Mouse (Mus musculus) liver, adult 2 months (tissue): ENCODE results near the gene Rasgrp2. TPM values are rescaled to one million over a fixed set of nuclear protein-coding genes. Genes with fewer than 3 reads are reported as not detected.

Source experiments
- DNase-seq: peaks from one replicate; pipeline ENCODE4 v3.0.0-alpha.2; 2011; ENCODE audit warnings: low read depth, low spot score; ENCODE audit errors: extremely low read depth
- H3K27ac ChIP-seq: fragments of 200-500 bp; replicated peaks from 2 replicates; pipeline ENCODE4 v1.5.1; 2012; ENCODE audit warnings: low read depth, mild to moderate bottlenecking, control low read depth, inconsistent platforms, low read length; ENCODE audit not compliant: insufficient read depth
- H3K27me3 ChIP-seq: fragments of 200-500 bp; 2 replicates; pipeline ENCODE4 v1.6.1; 2012; ENCODE audit warnings: mild to moderate bottlenecking, moderate library complexity, low read length, inconsistent platforms; ENCODE audit not compliant: control insufficient read depth, insufficient read depth
- H3K36me3 ChIP-seq: fragments of 200-500 bp; 2 replicates; pipeline ENCODE4 v1.6.1; 2012; ENCODE audit warnings: low read length, inconsistent platforms; ENCODE audit not compliant: control insufficient read depth, insufficient read depth
- H3K4me1 ChIP-seq: fragments of 200-500 bp; 2 replicates; pipeline ENCODE4 v1.6.1; 2011; ENCODE audit warnings: low read length; ENCODE audit not compliant: control insufficient read depth, insufficient read depth
- H3K4me3 ChIP-seq: fragments of 200-500 bp; 2 replicates; pipeline ENCODE4 v1.5.1; 2011; ENCODE audit warnings: low read depth, mild to moderate bottlenecking, control low read depth, low read length, moderate library complexity; ENCODE audit not compliant: insufficient read depth
- H3K79me2 ChIP-seq: fragments of 200-500 bp; 2 replicates; pipeline ENCODE4 v1.6.1; 2012; ENCODE audit warnings: inconsistent platforms, mild to moderate bottlenecking, low read length, moderate library complexity; ENCODE audit not compliant: control insufficient read depth, insufficient read depth
- H3K9ac ChIP-seq: fragments of 200-500 bp; 2 replicates; pipeline ENCODE4 v1.6.1; 2012; ENCODE audit warnings: low read depth, mild to moderate bottlenecking, control low read depth, inconsistent platforms, low read length
- CTCF ChIP-seq: fragments of 200-500 bp; IDR thresholded peaks from 2 replicates; pipeline ENCODE4 v1.5.1; 2011; ENCODE audit warnings: low read depth, low read length, control low read depth
- POLR2A ChIP-seq: fragments of 200-500 bp; IDR thresholded peaks from 2 replicates; pipeline ENCODE4 v1.6.1; 2011; ENCODE audit warnings: low read length, control low read depth; ENCODE audit not compliant: insufficient read depth; ENCODE audit errors: extremely low read depth
- WGBS: fragments of 180-500 bp; shearing (Covaris S2); methylation state at CpG from one replicate; pipeline ENCODE4 v1.1.7; 2018; 5-methylcytosine and 5-hydroxymethylcytosine counted together
- polyA plus RNA-seq: library from polyadenylated mRNA; depleted of rRNA; stranded (reverse); fragments of >200 nt; gene quantifications from 2 replicates; pipeline ENCODE4 v1.2.3, GENCODE M21; 2012
- total RNA-seq: library from RNA; depleted of rRNA; stranded (reverse); fragments of >200 nt; gene quantifications from 2 replicates; pipeline ENCODE4 v1.2.3, GENCODE M21; 2014

The Rasgrp2 gene
- total and polyA plus RNA-seq, 2 experiments = 19.9 to 39.5 TPM

- 49% methylated on average over 7 of the region's 7 CpGs for WGBS
- TF ChIP-seq POLR2A = no peak
- H3K36me3 ChIP-seq = no peaks in the 10 kb centered on the region
- no peaks in the 10 kb centered on the region for H3K4me1 ChIP-seq
- H3K27me3 ChIP-seq = no peaks in the 10 kb centered on the region
- H3K27ac ChIP-seq = no peak within 1 kb of the TSS
- no peak within 1 kb of the TSS for H3K9ac ChIP-seq
- H3K79me2 ChIP-seq = no peaks in the 10 kb centered on the region
- H3K4me3 ChIP-seq = peak within 1 kb of the TSS; percentile 3; the same call in 1 of the 2 replicates
- no peak for DNase-seq
Observed at GRCm38 (mm10) chr19:6384128-6384527, 15.0 kb upstream of the Rasgrp2 start, which contains the start of gene Pygm. Pygm (plus strand) TSS chr19:6384399.

DNA sequence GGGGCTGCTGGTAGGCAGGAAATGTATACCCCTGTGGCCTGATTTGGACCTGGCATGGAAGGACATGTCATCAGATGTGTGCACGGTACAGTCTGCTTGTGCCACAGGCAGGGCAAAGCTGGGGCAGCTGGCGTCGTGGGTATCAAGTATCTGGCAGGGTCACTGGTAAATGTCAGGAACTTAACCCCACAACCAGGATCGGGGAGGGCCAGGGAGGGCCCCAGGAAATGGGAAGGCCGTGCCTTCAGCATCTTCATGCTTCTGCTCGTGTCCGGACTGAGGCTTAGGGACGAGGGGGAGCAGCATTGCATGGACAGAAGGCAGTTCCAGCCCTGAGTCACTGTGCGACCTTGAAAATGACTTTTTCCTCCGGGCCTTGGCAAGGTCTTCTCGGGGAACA is 14.2 kb upstream of the Rasgrp2 start:
- H3K4me1 ChIP-seq = no peaks in the 10 kb centered on the region
- no peak overlapping the region for H3K4me3 ChIP-seq
- whole genome bisulfite sequencing = 81% methylated on average over 11 of the region's 11 CpGs
- no peaks in the 10 kb centered on the region for H3K36me3 ChIP-seq
- TF ChIP-seq POLR2A (no peak), CTCF (no peak)
- no peak for DNase-seq
- no peaks in the 10 kb centered on the region for H3K27me3 ChIP-seq
- H3K9ac ChIP-seq = no peak overlapping the region
- H3K79me2 ChIP-seq = no peaks in the 10 kb centered on the region
- no peak overlapping the region for H3K27ac ChIP-seq

GRCm38 (mm10) chr19:6385419-6385818 is 13.7 kb upstream of the Rasgrp2 start:
- DNase-seq = no peak
- 85% methylated on average over 5 of the region's 5 CpGs for WGBS
- H3K9ac ChIP-seq = no peak overlapping the region
- no peak overlapping the region for H3K4me3 ChIP-seq
- H3K79me2 ChIP-seq = no peaks in the 10 kb centered on the region
- no peaks in the 10 kb centered on the region for H3K36me3 ChIP-seq
- no peak for TF ChIP-seq CTCF
- no peak for TF ChIP-seq POLR2A
- H3K27me3 ChIP-seq = no peaks in the 10 kb centered on the region
- no peaks in the 10 kb centered on the region for H3K4me1 ChIP-seq
- no peak overlapping the region for H3K27ac ChIP-seq

DNA sequence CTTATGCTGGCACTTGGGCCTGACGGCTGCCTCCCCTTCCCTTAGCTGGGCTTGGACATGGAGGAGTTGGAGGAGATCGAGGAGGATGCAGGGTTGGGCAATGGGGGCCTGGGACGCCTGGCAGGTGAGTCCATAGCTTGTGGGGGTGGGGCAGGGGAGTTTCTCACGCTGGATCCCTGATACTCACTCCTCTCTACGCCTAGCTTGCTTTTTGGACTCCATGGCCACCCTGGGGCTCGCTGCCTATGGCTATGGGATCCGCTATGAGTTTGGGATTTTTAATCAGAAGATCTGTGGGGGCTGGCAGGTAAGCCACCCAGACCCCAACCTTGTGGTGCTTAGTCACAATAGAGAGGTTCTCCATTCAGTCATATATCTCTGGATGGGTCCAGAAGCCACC is 13.3 kb upstream of the Rasgrp2 start:
- Histone ChIP-seq H3K36me3 (no peaks in the 10 kb centered on the region), H3K79me2 (no peaks in the 10 kb centered on the region), H3K27me3 (no peaks in the 10 kb centered on the region), H3K4me3 (no peak overlapping the region), H3K9ac (no peak overlapping the region), H3K27ac (no peak overlapping the region), H3K4me1 (no peaks in the 10 kb centered on the region)
- DNase-seq = no peak
- 79% methylated on average over 7 of the region's 7 CpGs for WGBS
- TF ChIP-seq POLR2A (no peak), CTCF (no peak)

DNA sequence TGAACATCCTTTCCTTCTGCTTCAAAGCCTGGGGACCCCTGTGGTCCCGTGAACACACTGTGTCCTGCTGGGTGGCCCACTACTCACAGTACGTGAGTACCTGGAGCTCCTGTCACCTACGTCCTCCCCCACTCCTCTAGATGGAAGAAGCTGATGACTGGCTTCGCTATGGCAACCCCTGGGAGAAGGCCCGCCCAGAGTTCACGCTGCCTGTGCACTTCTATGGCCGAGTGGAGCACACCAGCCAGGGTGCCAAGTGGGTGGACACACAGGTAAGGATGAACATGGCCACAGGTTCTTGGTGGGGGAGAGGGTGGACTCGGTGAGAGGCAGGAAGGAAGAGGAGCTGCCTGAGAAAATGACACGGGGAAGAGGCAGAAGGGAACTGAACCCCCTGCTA is 12.9 kb upstream of the Rasgrp2 start:
- no peaks in the 10 kb centered on the region for H3K36me3 ChIP-seq
- no peak overlapping the region for H3K9ac ChIP-seq
- WGBS = 87% methylated on average over 9 of the region's 9 CpGs
- no peak overlapping the region for H3K4me3 ChIP-seq
- no peak overlapping the region for H3K27ac ChIP-seq
- TF ChIP-seq CTCF = no peak
- no peaks in the 10 kb centered on the region for H3K79me2 ChIP-seq
- no peaks in the 10 kb centered on the region for H3K27me3 ChIP-seq
- DNase-seq = no peak
- H3K4me1 ChIP-seq = no peaks in the 10 kb centered on the region

DNA sequence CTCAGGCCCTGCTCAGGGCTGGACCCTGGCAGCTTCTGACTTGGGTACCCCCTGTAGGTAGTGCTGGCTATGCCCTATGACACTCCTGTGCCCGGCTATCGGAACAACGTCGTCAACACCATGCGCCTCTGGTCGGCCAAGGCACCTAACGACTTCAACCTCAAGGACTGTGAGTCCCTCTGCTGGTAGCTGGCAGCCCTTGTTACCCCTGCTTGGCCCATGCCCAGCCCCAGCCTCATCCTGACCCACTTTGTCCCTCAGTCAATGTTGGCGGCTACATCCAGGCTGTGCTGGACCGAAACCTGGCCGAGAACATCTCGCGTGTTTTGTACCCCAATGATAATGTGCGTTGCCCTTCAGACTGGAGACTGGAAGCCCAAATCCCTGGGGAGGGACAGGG is 11.1 kb upstream of the Rasgrp2 start:
- no peak for TF ChIP-seq CTCF
- TF ChIP-seq POLR2A = no peak
- Histone ChIP-seq H3K4me1 (no peaks in the 10 kb centered on the region), H3K79me2 (no peaks in the 10 kb centered on the region), H3K4me3 (no peak overlapping the region), H3K27ac (no peak overlapping the region), H3K9ac (no peak overlapping the region), H3K27me3 (no peaks in the 10 kb centered on the region), H3K36me3 (no peaks in the 10 kb centered on the region)
- 85% methylated on average over 13 of the region's 13 CpGs for WGBS
- DNase-seq = no peak
